Mouse (Mus musculus) heart, postnatal 14 days (tissue): Measurements from ENCODE around the gene Creld2. TPM values are rescaled to one million over a fixed set of nuclear protein-coding genes. Genes with fewer than 3 reads are reported as not detected.
A peak's percentile ranks its signal among the peaks of the same experiment; 100 is the strongest.
"Not testable (repeated sequence)": the region's sequence is repeated elsewhere in the genome, so short reads cannot be mapped to it uniquely, and the experiment has no call there.

Experiments used
- DNase-seq, 2 experiments: peaks; one replicate each; pipeline ENCODE4 v3.0.0; 2021 to 2022
- intact Hi-C: fragments of 180-260 bp; cut with DNase I; formaldehyde crosslinking; loops from one replicate; pipeline ENCODE4 v1.15.1; 2025
- long read RNA-seq, 2 experiments: library from polyadenylated mRNA; stranded (forward); transcript quantifications; one replicate each; pipeline ENCODE4 v2.0.0; 2021
- total RNA-seq, 2 experiments: library from RNA; stranded (reverse); gene quantifications; 2 replicates each; pipeline ENCODE4 v1.2.3; 2021

Gene Creld2
- 10 to 100 TPM; 12.1 to 22.5 TPM for total RNA-seq
- long read RNA-seq, experiment 1, transcript Creld2-201 (10 exons, 1,366 nt): major isoform, 54 of 57 reads
- long read RNA-seq, experiment 1, partial matches to known transcripts: 1 of 57 reads
- long read RNA-seq, experiment 1, other reads (novel, unspliced or antisense): 2 of 57 reads
- long read RNA-seq, experiment 2, transcript Creld2-201 (10 exons, 1,366 nt): major isoform, 29 of 30 reads
- long read RNA-seq, experiment 2, partial matches to known transcripts: 0 of 30 reads
- long read RNA-seq, experiment 2, other reads (novel, unspliced or antisense): 1 of 30 reads

DNA sequence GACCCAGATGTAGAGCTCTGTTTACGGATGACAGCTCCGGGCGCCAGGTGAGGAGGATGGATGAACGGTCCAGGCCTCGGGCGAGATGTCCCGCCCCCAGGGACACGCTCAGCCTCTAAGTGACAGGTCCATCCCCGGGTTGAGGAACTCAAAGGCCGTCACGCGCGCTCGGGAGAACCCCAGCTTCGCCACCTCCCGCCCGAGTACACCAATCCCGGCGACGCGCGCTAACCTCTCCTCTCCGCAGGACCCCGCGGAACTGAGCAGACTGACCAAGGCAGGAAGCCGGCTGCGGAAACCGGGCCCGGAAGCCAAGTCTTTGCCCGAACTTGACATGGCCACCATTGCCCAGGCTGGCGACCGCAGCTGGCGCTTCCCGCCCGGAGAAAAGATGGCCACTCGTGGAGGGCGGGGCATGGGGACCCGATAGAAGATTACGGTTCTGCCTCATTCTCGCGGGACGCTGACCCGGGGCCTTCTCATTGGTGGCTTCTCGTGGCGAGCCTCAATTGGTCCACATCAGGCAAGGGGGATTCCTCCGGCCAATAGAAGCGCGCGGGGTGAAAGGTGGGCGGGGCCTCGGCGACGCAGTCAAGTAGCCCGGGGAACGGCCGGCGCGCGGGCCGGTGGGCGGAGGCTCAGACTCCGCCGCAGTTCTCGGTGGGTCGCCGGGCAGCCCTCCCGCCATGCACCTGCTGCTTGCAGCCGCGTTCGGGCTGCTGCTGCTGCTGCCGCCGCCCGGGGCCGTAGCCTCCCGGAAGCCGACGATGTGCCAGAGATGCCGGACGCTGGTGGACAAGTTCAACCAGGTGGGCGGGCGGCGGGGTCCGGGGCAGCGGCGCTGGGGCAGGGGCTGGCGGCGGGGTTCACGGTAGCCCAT is at the start of gene Creld2, which contains the start of gene Alg12:
Gene Creld2 (plus strand): TSS at position 621 of the 880 bp plus-strand sequence.
Gene Alg12 (minus strand): TSS at position 293 of the 880 bp plus-strand sequence.
- peak; percentile 98 to 99 for DNase-seq
- intact Hi-C loops: no loop called here

DNA sequence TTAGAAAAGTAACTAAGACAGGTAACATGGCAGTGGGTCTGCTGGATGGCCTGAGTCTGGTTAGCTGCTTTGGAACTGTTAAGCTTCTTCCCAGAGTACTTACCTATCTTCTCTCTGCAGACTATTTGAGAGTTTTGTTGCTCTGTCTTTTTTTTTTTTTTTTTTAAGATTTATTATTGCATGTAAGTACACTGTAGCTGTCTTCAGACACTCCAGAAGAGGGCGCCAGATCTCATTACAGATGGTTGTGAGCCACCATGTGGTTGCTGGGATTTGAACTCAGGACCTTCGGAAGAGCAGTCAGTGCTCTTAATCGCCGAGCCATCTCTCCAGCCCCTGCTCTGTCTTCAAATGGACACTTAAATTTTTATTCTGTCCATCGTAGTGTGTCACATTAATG is 44.8 kb upstream of the Creld2 start:
- intact Hi-C loops, DNase-seq: not testable (repeated sequence)

DNA sequence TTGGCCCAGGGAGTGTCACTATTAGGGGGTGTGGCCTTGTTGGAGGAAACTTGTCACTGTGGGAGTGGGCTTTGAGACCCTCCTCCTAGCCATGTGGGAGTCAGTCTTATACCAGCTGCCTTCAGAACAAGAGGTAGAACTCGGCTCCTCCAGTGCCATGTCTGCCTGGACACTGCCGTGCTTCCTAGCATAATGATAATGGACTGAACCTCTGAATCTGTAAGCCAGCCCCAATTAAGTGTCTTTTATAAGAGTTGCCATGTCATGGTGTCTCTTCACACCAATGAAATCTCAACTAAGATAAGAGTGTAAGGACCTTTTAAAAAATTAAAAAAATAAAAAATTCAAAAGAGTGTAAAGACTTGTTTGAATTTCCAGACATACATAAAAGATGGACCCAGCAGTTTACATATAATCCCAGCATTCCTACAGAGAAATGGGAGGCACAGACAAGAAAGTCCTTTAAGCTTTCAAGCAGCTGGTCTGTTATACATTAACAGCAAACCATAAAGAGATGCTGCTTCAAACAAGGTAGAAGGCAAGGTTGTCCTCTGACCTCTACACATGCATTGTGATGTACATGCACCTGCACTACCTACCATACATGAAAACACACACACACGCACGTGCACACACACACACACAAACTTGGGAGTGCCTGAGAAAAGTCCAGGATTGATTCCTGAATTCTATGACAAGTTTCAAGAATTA is 27.2 kb upstream of the Creld2 start:
- intact Hi-C loops: no loop called here
- no peak for DNase-seq

DNA sequence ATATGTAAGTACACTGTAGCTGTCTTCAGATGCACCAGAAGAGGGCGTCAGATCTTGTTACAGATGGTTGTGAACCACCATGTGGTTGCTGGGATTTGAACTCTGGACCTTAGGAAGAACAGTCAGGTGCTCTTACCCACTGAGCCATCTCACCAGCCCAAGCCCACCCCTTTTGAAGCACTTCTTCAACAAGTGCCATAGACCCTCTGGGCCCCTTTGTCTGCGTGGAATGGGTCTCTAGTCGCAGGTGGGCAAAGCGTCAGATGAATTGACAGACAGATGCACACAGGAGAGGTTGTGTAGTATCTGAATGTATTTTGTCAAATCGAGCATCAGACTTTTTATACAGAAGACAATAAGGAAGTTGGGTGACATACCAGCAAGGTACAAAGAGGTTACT is 24.7 kb upstream of the Creld2 start:
- intact Hi-C loops, DNase-seq: not testable (repeated sequence)

- intact Hi-C loops: no loop called here
- no peak for DNase-seq
These were observed 19.5 kb upstream of the Creld2 start for GRCm38 (mm10) chr15:88799950-88800371.

DNA sequence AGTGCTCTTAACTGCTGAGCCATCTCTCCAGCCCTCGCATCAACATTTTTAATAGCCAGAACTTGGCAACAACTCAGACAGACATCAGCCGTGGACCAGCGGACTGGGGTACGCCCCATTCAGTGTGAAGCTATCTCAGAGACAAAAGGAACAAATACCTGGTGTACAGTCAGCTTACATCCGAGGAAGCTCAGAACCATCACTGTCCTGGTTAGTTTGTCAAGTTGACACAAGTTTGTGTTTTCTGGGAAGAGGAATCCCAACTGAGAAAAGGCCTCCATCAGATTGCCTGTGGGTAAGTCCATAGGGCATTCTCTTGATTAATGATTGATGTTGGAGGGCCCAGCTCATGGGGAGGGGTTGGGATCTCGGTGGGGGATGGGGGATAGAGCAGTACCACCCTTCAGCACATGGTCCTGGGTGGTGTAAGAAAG is 18.5 kb upstream of the Creld2 start:
- DNase-seq: no peak
- intact Hi-C loops: no loop called here

DNA sequence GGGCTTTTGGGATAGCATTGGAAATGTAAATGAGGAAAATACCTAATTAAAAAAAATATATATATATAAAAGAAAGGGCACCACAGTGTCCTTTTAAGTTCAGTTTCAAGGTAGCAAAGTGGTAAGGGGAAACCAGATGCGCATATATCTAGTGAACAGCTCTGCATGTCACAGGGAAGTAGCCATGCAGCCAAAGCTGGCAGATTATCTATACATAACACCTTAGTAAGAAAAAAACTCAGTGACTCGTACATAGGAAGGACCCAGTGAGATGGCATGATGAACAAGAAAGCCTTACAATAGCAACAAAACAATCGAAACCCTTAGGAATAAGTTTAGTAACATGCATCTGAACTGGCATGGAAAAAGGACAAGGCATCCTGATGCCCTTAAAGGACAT is 17.5 kb upstream of the Creld2 start:
- no peak for DNase-seq
- intact Hi-C loops: no loop called here

- no peak for DNase-seq
- intact Hi-C loops: no loop called here
These were observed 17.1 kb upstream of the Creld2 start for GRCm38 (mm10) chr15:88802348-88802747.

- no peak for DNase-seq
- intact Hi-C loops: no loop called here
These were observed 11.3 kb upstream of the Creld2 start for GRCm38 (mm10) chr15:88808121-88808520.

GRCm38 (mm10) chr15:88810369-88810768 is 9.1 kb upstream of the Creld2 start:
- intact Hi-C loops: no loop called here
- DNase-seq: no peak

DNA sequence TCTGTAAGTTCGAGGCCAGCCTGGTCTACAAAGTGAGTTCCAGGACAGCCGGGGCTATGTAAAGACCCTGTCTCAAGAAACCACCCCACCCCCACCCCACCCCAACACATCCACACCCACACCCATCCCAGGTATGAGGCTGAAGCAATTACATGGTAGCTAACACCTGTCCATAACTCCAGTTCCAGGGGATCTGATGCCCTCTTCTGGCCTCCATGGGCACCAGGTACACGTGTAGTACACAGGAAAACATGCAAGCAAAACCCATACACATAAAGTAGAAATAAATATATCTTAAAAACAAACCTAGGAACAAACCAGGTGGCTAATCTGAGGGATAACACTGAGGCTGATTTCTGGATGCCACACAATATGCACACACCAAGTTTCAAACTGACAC is 6.2 kb upstream of the Creld2 start:
- DNase-seq: no peak
- intact Hi-C loops: no loop called here

GRCm38 (mm10) chr15:88813873-88814272 is 5.6 kb upstream of the Creld2 start:
- intact Hi-C loops, DNase-seq: not testable (repeated sequence)

- intact Hi-C loops: no loop called here
- no peak for DNase-seq
These were observed 4.9 kb upstream of the Creld2 start for GRCm38 (mm10) chr15:88814411-88815047.

DNA sequence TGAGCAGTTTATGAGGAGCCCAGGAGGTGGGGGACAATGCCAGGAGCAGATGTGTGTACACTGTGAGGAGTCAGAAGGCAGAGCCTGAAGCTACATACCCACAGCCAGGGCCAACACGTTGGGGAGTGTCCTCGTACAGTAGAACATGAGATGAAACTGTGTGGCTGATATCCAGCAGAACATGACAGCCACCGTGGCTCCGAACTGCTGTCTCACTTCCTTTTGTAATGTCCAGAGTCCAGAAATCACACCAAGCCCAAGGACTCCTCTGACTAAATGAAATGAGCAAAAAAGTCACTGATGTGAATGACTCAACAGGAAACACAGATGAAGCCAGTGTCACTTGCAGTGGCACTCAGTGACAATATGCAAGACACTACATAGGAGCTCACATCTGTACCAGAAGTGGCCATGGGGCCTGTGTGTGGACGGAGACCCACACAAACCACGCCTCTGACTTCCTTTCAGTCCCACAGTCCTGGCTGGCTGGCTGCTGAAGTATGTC is 4.2 kb upstream of the Creld2 start:
- intact Hi-C loops: no loop called here
- no peak for DNase-seq

DNA sequence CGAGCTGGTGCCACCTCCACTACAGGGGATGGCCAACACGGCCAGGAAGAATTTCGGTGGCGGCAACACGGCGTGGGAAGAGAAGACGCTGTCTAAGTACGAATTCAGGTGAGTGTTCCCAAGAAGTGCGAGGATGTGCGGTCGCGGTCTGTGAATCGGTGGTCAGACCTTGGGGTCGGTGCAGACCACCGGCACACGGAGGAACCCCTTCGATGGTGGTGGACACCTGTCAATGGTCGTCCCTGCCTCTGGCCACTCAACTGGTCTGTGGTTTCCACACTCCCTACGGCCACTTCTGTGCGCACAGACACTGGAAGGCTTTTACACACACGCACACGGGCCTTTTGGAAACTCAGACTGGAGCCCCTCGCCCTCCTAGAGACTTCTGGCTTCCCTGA is 459 bp downstream of the Creld2 start:
- no peak for DNase-seq
- intact Hi-C loops: loop anchor here (10.0 kb wide), 1 partner anchor 255 kb away; the partner anchor contains the start of gene Trabd

GRCm38 (mm10) chr15:88821403-88821802 is 2.0 kb downstream of the Creld2 start:
- DNase-seq: no peak
- intact Hi-C loops: loop anchor here (10.0 kb wide), 1 partner anchor 253 kb away; the partner anchor contains the start of gene Trabd

DNA sequence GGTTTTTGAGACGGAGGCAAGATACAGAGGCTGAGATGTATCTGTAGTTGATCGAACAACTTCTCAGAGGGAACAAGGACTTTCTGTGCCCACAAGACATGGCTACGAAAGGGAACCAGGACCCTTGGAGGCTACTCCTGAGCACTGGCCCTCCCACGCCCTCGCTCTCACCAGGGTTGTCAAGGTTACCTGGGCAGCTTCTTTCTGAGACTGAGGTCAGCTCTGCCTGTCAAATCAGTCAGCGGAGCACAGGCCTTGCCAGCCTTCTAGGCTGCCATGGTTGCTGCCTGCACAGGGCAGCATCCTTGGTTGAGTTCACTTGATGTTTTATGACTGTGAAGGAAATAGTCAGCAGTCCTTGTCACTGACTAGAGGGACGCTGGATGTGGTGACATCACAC is 3.1 kb downstream of the Creld2 start:
- no peak for DNase-seq
- intact Hi-C loops: loop anchor here (10.0 kb wide), 1 partner anchor 252 kb away; the partner anchor contains the start of gene Trabd

- intact Hi-C loops: loop anchor here (10.0 kb wide), 1 partner anchor 251 kb away; the partner anchor contains the start of gene Trabd
- no peak for DNase-seq
These were observed 3.9 kb downstream of the Creld2 start for GRCm38 (mm10) chr15:88823376-88823775.

DNA sequence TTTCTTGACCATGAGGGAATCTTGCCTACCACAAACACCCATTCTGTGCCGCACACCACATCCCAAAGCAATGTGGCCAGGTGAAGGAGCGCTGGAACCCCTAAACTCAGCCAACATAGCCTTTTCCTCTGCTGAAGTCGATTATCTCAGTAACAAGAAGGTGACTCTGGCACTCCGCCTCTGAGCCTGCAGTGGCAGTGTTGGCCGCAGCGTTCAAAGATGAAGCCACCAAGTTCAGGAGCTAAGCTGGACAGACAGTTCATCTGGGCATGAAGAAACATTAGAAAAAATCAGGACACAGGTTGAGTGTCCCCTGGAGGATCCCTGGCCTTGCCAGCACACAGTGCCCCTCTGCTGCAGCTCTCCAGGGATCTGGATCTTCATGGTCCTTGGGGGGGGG is 8.0 kb downstream of the Creld2 start:
- intact Hi-C loops: loop anchor here (5.0 to 10.0 kb wide), 2 partner anchors 170 to 247 kb away; partner anchors contain the start of gene Trabd
- DNase-seq: no peak
